Mouse (Mus musculus) embryonic fibroblast, embryonic 13.5 days (primary cell): Measurements from ENCODE around the gene Gm4131. TPM values are rescaled to one million over a fixed set of nuclear protein-coding genes. Genes with fewer than 3 reads are reported as not detected.

Experiments
- H3K27ac ChIP-seq: 2 replicates; pipeline ENCODE4 v1.5.1; 2012; ENCODE audit warnings: low read length, control low read depth, inconsistent platforms; ENCODE audit not compliant: insufficient read depth
- H3K4me1 ChIP-seq: 2 replicates; pipeline ENCODE4 v1.6.1; 2011; ENCODE audit warnings: low read length; ENCODE audit not compliant: control insufficient read depth, insufficient read depth
- H3K4me3 ChIP-seq: 2 replicates; pipeline ENCODE4 v1.5.1; 2011; ENCODE audit warnings: mild to moderate bottlenecking, control low read depth, low read length; ENCODE audit not compliant: insufficient read depth
- CTCF ChIP-seq: IDR thresholded peaks from 2 replicates; pipeline ENCODE4 v1.5.1; 2011; ENCODE audit warnings: mild to moderate bottlenecking, control low read depth, low read length, moderate library complexity, borderline replicate concordance; ENCODE audit not compliant: insufficient read depth
- POLR2A ChIP-seq: IDR thresholded peaks from 2 replicates; pipeline ENCODE4 v1.6.1; 2011; ENCODE audit warnings: low read depth, mild to moderate bottlenecking, control low read depth, low read length, moderate library complexity
- polyA plus RNA-seq: library from polyadenylated mRNA; stranded (reverse); fragments of >200 nt; gene quantifications from 2 replicates; pipeline ENCODE4 v1.2.4, GENCODE M21; 2011; ENCODE audit warnings: low read depth; ENCODE audit not compliant: missing spikeins, insufficient read length

The Gm4131 gene
- polyA plus RNA-seq, 1 experiment = not detected

DNA sequence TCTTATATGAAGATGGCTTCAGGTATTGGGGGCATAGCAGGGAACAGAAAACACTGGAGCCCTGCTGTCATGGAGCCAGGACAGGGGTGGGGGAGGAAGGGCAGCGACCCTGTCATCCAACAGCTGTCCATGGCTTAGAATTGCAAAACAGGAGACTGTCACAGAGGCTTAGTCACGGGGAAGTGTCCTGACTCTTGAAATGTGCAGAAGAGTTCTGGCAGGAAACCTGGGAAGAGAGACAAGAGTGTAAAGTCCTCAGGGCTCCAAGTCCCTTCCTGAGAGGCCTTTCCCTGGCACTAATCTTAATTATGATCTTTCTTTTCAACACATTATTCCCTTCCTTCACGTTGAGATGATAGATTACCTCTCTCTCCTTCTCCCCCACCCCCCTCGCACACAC, 16.6 kb downstream of the Gm4131 start:
- Histone ChIP-seq H3K4me3 (no peak overlapping the region), H3K27ac (no peak overlapping the region), H3K4me1 (no peaks in the 10 kb centered on the region; the same call in 1 of the 2 replicates)
- TF ChIP-seq POLR2A = no peak
- TF ChIP-seq CTCF = no peak

DNA sequence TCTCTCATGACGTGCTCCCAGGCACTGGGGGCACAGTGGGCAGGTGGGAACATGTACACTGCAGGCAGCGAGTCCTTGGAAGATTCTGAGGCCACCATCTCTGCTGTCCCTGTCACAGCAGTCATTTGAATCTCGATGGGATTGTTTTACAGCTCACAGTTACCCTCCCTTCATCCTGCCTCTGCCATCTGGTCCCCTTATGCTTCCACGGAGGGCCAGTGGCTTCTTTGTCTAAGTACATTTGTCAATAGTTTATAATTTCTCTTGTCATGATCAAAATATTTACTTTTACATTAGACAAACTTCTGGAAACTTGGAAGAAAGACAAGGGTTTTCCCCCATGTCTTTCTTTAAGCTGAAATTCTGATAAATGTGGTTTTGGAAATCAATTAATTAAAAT, 20.0 kb downstream of the Gm4131 start:
- no peak for TF ChIP-seq POLR2A
- no peak for TF ChIP-seq CTCF
- H3K4me1 ChIP-seq = no peaks in the 10 kb centered on the region
- no peak overlapping the region for H3K4me3 ChIP-seq
- no peak overlapping the region for H3K27ac ChIP-seq

DNA sequence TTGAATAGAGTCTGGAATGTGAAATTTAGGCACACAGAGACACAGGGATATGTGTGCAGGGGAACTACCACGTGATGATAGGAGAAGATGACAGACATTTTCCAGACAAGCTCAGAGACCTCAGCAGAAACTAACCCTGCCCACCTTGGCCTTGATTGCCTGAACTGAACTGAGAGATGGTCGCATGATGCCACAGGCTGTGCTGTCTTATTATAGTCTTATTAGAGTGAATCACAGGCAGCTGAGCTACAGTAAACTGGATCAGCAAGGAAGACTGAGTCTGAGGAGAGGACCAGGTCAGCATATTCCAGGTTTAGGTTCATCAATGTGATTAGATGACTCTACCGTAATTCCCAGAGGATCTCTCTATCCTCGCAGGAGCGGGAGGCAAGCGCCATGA, 20.4 kb downstream of the Gm4131 start:
- no peaks in the 10 kb centered on the region for H3K4me1 ChIP-seq
- no peak overlapping the region for H3K4me3 ChIP-seq
- H3K27ac ChIP-seq = no peak overlapping the region
- TF ChIP-seq CTCF (no peak), POLR2A (no peak)

GRCm38 (mm10) chr14:62541751-62542150, 25.0 kb downstream of the Gm4131 start:
- TF ChIP-seq CTCF (no peak), POLR2A (no peak)
- H3K27ac ChIP-seq = no peak overlapping the region
- no peaks in the 10 kb centered on the region for H3K4me1 ChIP-seq

GRCm38 (mm10) chr14:62539834-62540233, 26.9 kb downstream of the Gm4131 start:
- H3K27ac ChIP-seq = no peak overlapping the region
- TF ChIP-seq CTCF (no peak), POLR2A (no peak)
- H3K4me3 ChIP-seq = no peak overlapping the region
- no peaks in the 10 kb centered on the region for H3K4me1 ChIP-seq

More at GRCm38 (mm10) chr14:62541751-62542150, 25.0 kb downstream of the Gm4131 start:
- H3K4me3 ChIP-seq = no peak overlapping the region

DNA sequence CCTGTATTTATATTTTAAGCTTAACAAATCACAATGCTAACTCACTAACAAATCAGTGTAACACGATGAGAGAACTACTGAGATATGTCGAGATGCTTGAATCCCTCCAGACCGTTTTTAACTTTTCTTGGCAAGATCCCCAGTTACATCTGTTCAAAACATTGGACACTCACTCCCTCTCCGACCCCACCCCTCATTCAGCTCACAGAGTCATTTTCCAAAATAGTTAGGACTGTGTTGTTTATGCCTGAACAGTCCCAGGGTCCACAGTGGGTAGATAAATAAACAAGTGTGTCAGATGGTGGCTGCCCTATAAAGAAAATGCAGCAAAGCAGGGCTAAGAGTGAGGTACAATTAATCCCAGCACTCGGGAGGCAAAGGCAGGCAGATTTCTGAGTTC, 29.7 kb downstream of the Gm4131 start:
- TF ChIP-seq POLR2A (no peak), CTCF (no peak)
- H3K4me3 ChIP-seq = no peak overlapping the region
- no peaks in the 10 kb centered on the region; the same call in 1 of the 2 replicates for H3K4me1 ChIP-seq
- no peak overlapping the region for H3K27ac ChIP-seq

DNA sequence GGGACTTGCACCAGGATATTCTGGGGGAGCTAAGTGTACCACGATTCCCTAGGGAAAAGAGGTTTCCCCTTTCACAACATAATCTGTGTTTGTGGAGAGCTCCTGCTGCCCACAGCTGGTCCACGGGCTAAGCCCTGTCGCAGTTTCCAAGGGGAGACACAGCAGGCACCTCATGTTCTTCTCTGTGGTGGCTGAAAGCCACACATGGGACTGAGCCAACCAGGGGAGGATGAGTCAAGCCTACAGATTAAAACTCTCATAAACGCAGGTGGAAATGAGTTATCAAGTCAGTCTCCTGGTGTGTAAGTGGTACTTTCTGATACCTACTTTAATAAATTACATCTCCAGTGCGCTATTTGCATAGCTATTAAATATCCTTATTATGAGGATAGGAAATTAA, 30.6 kb downstream of the Gm4131 start:
- Histone ChIP-seq H3K4me3 (no peak overlapping the region), H3K27ac (no peak overlapping the region), H3K4me1 (peaks cover 3% of the 10 kb centered on the region)
- no peak for TF ChIP-seq CTCF
- TF ChIP-seq POLR2A = no peak

GRCm38 (mm10) chr14:62530951-62531350, 35.8 kb downstream of the Gm4131 start:
- Histone ChIP-seq H3K4me1 (peaks cover 3% of the 10 kb centered on the region), H3K27ac (0 out of 2 replicates have a peak overlapping the region, but pooled peaks have one; percentile 26), H3K4me3 (no peak overlapping the region)
- no peak for TF ChIP-seq CTCF
- TF ChIP-seq POLR2A = no peak

DNA sequence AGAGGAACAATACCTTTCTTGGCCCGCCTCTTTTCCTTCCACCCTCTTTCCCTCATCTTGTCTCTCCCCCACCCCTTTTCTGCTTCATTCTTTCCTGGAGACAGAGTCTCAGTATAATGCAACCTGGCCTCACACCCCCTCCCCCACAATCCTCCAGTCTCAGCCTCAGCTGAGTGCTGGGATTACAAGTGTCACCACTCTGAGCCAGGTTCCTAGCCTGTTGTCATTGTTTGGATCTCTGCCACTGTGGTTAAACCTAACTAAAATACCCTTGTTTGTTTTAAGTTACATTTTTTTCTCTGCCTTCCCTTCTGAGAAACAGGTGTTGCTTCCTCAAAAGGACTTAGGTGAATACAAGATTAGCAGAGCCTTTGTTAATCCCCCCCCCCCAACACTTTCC, 53.9 kb downstream of the Gm4131 start:
- no peak for TF ChIP-seq POLR2A
- no peak for TF ChIP-seq CTCF
- peaks cover 3% of the 10 kb centered on the region; the same call in 1 of the 2 replicates for H3K4me1 ChIP-seq
- H3K27ac ChIP-seq = no peak overlapping the region
- no peak overlapping the region for H3K4me3 ChIP-seq

GRCm38 (mm10) chr14:62509350-62509749, 57.4 kb downstream of the Gm4131 start:
- peak overlapping the region; percentile 70 for H3K27ac ChIP-seq
- TF ChIP-seq CTCF = no peak
- no peak for TF ChIP-seq POLR2A

GRCm38 (mm10) chr14:62506261-62506660, 60.5 kb downstream of the Gm4131 start:
- Histone ChIP-seq H3K27ac (no peak overlapping the region), H3K4me1 (peaks cover 6% of the 10 kb centered on the region; the same call in 1 of the 2 replicates), H3K4me3 (no peak overlapping the region)
- TF ChIP-seq POLR2A (no peak), CTCF (no peak)

More at GRCm38 (mm10) chr14:62509350-62509749, 57.4 kb downstream of the Gm4131 start:
- Histone ChIP-seq H3K4me1 (peaks cover 6% of the 10 kb centered on the region; the same call in 1 of the 2 replicates), H3K4me3 (no peak overlapping the region)
